Mouse (Mus musculus): ENCODE measurements around the gene Ogg1.
A peak's percentile ranks its signal among the peaks of the same experiment; 100 is the strongest.

Ogg1 gene

GRCm38 (mm10) chr6:113377172-113377495, 50.4 kb downstream of the Ogg1 start:
- no peak for DNase-seq

DNA sequence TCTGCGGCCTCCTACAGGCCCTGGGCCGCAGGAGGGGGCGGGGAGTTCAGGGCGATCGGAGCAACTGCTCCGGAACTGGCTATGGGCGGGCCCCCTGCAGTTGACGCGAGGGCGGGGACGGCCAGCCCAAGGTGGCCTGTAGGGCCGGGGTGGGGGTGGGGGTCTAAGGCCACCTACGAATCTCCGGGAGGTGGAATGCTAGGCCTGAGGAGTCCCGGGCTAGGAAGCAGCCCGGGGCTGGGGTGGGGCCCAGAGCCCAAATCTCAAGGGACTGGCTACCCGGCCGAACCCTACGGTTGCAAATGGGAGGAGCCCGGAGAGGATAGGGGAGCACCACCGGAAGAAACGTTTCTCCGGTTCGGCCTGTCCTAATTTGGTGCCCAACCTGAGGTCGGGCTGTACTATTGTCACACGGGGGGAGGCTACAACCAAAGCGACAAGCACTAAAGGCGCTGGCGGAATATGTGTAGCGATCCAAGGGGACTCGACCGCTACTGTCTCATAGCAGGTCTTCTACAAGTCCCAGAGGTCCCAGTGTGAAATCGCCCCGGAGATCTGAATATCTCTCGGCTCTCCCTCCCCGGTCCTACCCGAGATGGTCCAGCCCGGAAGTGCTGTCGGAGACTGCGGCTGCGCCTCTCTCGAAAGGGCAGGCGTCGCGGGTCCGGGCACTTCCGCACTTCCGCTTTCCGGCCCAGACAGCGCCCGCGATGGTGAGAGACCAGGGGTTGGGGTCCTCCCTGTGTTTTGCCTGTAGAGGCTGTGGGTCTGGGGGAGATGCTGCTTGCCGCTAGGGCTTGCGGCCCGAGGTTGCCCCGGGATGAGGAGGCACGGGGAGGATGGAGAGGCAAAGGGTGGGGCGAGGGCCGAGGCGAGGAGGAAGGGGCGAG, 51.0 kb downstream of the Ogg1 start, which contains the start of the genes Tada3 and Arpc4:
Tada3 (minus strand) TSS at position 388 of the 890 bp plus-strand sequence.
Arpc4 (plus strand) TSS at position 620 of the 890 bp plus-strand sequence.
- peak; percentile 94 for DNase-seq

GRCm38 (mm10) chr6:113379246-113379645, 52.5 kb downstream of the Ogg1 start:
- DNase-seq, result no peak

GRCm38 (mm10) chr6:113380480-113380879, 53.7 kb downstream of the Ogg1 start:
- no peak for DNase-seq

- DNase-seq, result no peak
These were observed 57.7 kb downstream of the Ogg1 start for GRCm38 (mm10) chr6:113384351-113384927.
